Mouse (Mus musculus) bone marrow, adult 2 months (tissue): Measurements from ENCODE around the gene Ust. TPM values are rescaled to one million over a fixed set of nuclear protein-coding genes. Genes with fewer than 3 reads are reported as not detected.

Experiments
- H3K27ac ChIP-seq: fragments of 200-500 bp; 2 replicates; pipeline ENCODE4 v1.5.1; 2012; ENCODE audit warnings: low read depth, mild to moderate bottlenecking, control low read depth, inconsistent platforms, low read length; ENCODE audit not compliant: control insufficient read depth, poor library complexity, insufficient read depth
- H3K4me1 ChIP-seq: fragments of 200-500 bp; 2 replicates; pipeline ENCODE4 v1.6.1; 2011; ENCODE audit warnings: low read length; ENCODE audit not compliant: control insufficient read depth, insufficient read depth
- H3K4me3 ChIP-seq: fragments of 200-500 bp; replicated peaks from 2 replicates; pipeline ENCODE3; 2011; ENCODE audit warnings: mild to moderate bottlenecking, low read depth, low read length, control low read depth; ENCODE audit not compliant: control insufficient read depth
- CTCF ChIP-seq: fragments of 200-500 bp; IDR thresholded peaks from 2 replicates; pipeline ENCODE4 v1.5.1; 2011; ENCODE audit warnings: low read length, control low read depth; ENCODE audit not compliant: control insufficient read depth, insufficient read depth
- POLR2A ChIP-seq: fragments of 200-500 bp; IDR thresholded peaks from 2 replicates; pipeline ENCODE4 v1.6.1; 2011; ENCODE audit warnings: low read depth, mild to moderate bottlenecking, control low read depth, low read length, borderline replicate concordance; ENCODE audit not compliant: control insufficient read depth
- WGBS: fragments of 180-500 bp; shearing (Covaris S2); methylation state at CpG from one replicate; pipeline ENCODE4 v1.1.7; 2018; 5-methylcytosine and 5-hydroxymethylcytosine counted together
- polyA plus RNA-seq: library from polyadenylated mRNA; stranded (reverse); fragments of >200 nt; gene quantifications from 2 replicates; pipeline ENCODE4 v1.2.4, GENCODE M21; 2011; ENCODE audit warnings: low replicate concordance; ENCODE audit not compliant: missing spikeins, insufficient read depth, insufficient read length

Ust gene
- polyA plus RNA-seq, 1 experiment, result 0.47 TPM

DNA sequence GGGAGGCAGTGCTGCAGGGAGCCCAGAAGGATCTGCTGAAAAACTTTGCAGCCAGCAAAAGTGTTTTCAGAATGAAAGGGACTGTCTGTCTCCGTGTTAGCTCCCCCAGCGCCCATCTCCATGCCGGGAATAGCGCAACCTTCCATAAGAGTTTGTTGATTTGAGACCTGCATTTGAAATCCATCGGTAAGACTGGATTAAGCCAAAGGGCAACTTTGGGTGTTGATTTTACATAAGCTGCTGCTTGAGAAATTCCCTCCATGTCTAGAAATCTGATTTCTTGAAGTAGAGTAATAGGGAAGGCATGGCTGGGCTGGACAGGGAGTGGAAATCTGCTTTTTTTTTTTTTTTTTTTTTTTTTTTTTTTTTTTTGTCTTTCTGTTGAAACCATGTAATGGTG lies 306.9 kb downstream of the Ust start:
- H3K4me1 ChIP-seq, result no peaks in the 10 kb centered on the region
- H3K27ac ChIP-seq, result no peak overlapping the region
- H3K4me3 ChIP-seq, result no peak overlapping the region
- TF ChIP-seq POLR2A, result no peak
- no peak for TF ChIP-seq CTCF
- WGBS, result 85% methylated on average over 5 of the region's 5 CpGs

GRCm38 (mm10) chr10:8210366-8210765 lies 308.3 kb downstream of the Ust start:
- Histone ChIP-seq H3K4me1 (no peaks in the 10 kb centered on the region), H3K4me3 (no peak overlapping the region), H3K27ac (no peak overlapping the region)
- TF ChIP-seq CTCF, result no peak
- no peak for TF ChIP-seq POLR2A
- 93% methylated on average over 3 of the region's 3 CpGs for WGBS

DNA sequence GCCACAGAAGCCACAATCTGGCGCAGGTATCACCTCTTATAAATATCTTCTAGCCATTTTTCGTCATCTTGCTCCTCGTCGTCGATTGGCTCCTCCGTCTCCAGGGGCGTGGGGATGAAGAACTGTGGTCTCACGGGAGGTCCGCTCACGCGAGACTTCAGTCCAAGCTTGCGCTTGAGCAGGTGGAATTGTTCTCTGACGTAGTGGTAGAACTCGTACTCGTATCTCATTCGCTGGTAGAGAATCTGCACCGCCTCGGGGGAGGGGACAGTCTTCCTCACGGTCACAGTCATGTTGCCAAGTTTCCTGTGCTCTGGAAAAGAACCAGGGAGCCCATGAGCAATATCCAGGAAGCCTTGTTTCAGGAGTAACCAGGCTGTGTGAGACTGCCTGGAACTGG lies 311.3 kb downstream of the Ust start:
- H3K27ac ChIP-seq, result no peak overlapping the region
- no peak overlapping the region for H3K4me3 ChIP-seq
- TF ChIP-seq POLR2A, result no peak
- no peak for TF ChIP-seq CTCF
- 89% methylated on average over 19 of the region's 19 CpGs for WGBS
- H3K4me1 ChIP-seq, result no peaks in the 10 kb centered on the region

GRCm38 (mm10) chr10:8203681-8204080 lies 314.9 kb downstream of the Ust start:
- Histone ChIP-seq H3K27ac (no peak overlapping the region), H3K4me1 (no peaks in the 10 kb centered on the region), H3K4me3 (no peak overlapping the region)
- WGBS, result 84% methylated on average over 4 of the region's 4 CpGs
- TF ChIP-seq CTCF (no peak), POLR2A (no peak)

DNA sequence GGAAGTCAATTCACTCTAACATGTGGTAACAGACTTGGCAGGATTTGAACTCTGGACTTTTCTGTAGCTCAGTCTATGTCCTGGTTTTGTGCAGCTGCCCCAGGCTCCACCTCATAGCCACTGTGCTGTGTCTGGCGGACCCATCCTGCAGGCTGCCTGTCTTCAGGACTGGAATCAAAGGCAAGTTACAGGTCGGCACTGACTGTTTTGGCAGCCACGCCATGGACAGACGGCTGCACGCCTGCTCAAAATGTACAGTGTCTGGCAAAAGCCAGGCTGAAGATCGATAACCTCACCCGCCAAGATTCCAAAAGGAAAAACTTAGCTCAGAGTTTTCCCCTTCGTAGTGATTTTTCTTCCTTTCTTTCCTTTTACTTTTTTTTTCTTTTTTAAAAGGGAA lies 318.8 kb downstream of the Ust start:
- no peak overlapping the region for H3K4me3 ChIP-seq
- 85% methylated on average over 8 of the region's 8 CpGs for WGBS
- TF ChIP-seq POLR2A, result no peak
- no peaks in the 10 kb centered on the region for H3K4me1 ChIP-seq
- no peak overlapping the region for H3K27ac ChIP-seq

GRCm38 (mm10) chr10:8199026-8199756 lies 319.4 kb downstream of the Ust start:
- no peak for TF ChIP-seq POLR2A
- no peak for TF ChIP-seq CTCF
- no peaks in the 10 kb centered on the region for H3K4me1 ChIP-seq
- H3K4me3 ChIP-seq, result no peak overlapping the region
- H3K27ac ChIP-seq, result no peak overlapping the region
- 86% methylated on average over 9 of the region's 9 CpGs for WGBS

DNA sequence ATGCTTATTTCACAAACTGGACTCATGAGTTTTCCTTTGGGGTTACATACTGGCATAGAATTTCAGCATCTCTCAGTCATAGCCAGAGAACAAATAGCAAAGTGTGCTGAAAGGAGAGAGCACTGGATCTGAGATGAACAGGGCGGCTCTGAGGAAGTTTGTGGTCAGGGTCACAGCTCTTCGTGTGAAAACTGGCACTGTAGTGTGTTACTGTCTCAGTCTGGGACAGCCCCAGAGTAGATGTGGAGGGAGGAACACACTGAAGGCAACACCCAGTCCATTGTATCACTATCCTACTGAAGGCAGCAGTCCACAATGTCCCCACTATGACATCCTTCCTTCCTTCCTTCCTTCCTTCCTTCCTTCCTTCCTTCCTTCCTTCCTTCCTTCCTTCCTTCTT lies 321.0 kb downstream of the Ust start:
- no peak for TF ChIP-seq CTCF
- no peak for TF ChIP-seq POLR2A
- WGBS, result 3% methylated on average over 2 of the region's 2 CpGs
- Histone ChIP-seq H3K27ac (no peak overlapping the region), H3K4me1 (no peaks in the 10 kb centered on the region), H3K4me3 (no peak overlapping the region)

GRCm38 (mm10) chr10:8196300-8196699 lies 322.3 kb downstream of the Ust start:
- Histone ChIP-seq H3K27ac (no peak overlapping the region), H3K4me1 (no peaks in the 10 kb centered on the region), H3K4me3 (no peak overlapping the region)
- TF ChIP-seq CTCF, result peak; percentile 36
- no peak for TF ChIP-seq POLR2A
- WGBS, result 15% methylated on average over 2 of the region's 2 CpGs

GRCm38 (mm10) chr10:8195730-8196129 lies 322.9 kb downstream of the Ust start:
- WGBS, result 28% methylated on average over 6 of the region's 6 CpGs
- no peak overlapping the region for H3K27ac ChIP-seq
- no peaks in the 10 kb centered on the region for H3K4me1 ChIP-seq
- TF ChIP-seq POLR2A, result no peak
- TF ChIP-seq CTCF, result no peak
- no peak overlapping the region for H3K4me3 ChIP-seq
